Mouse (Mus musculus) heart, postnatal 25 days (tissue): ENCODE measurements around the gene Banp. TPM values are rescaled to one million over a fixed set of nuclear protein-coding genes. Genes with fewer than 3 reads are reported as not detected.

ENCODE experiments used
- microRNA-seq: library from miRNA; unstranded; fragments of <30 nt; microRNA quantifications from one replicate; pipeline ENCODE4 v1.2.0, GENCODE M21; 2022
- total RNA-seq, 2 experiments: library from RNA; stranded (reverse); gene quantifications; 2 replicates each; pipeline ENCODE4 v1.2.3; 2021

Gene Banp
- total RNA-seq, 2 experiments from 2014 or later, result 15.0 to 26.5 TPM

Small RNA genes within 50 kb of the gene (microRNA-seq; reads per million reads assigned to microRNA genes)
- not detected for gene Mir7237

Other genes starting within 250 kb of the Banp start
- gene Jph3, start 220.1 kb upstream of the Banp start, total RNA-seq, result not detected
- gene Klhdc4, start 120.2 kb upstream of the Banp start, total RNA-seq, result 10 to 100 TPM; 13.4 to 14.1 TPM
- gene Slc7a5, start 42.1 kb upstream of the Banp start, total RNA-seq, result 1 to 10 TPM; 3.2 to 4.9 TPM
- gene Car5a, start 4.8 kb upstream of the Banp start, total RNA-seq, result not detected